Mouse (Mus musculus): Measurements from ENCODE around the gene Gm10190. TPM values are rescaled to one million over a fixed set of nuclear protein-coding genes. Genes with fewer than 3 reads are reported as not detected.
"Not testable (repeated sequence)": the region's sequence is repeated elsewhere in the genome, so short reads cannot be mapped to it uniquely, and the experiment has no call there.

The Gm10190 gene
- not detected for polyA plus RNA-seq (2017; shearing (Covaris generic))

DNA sequence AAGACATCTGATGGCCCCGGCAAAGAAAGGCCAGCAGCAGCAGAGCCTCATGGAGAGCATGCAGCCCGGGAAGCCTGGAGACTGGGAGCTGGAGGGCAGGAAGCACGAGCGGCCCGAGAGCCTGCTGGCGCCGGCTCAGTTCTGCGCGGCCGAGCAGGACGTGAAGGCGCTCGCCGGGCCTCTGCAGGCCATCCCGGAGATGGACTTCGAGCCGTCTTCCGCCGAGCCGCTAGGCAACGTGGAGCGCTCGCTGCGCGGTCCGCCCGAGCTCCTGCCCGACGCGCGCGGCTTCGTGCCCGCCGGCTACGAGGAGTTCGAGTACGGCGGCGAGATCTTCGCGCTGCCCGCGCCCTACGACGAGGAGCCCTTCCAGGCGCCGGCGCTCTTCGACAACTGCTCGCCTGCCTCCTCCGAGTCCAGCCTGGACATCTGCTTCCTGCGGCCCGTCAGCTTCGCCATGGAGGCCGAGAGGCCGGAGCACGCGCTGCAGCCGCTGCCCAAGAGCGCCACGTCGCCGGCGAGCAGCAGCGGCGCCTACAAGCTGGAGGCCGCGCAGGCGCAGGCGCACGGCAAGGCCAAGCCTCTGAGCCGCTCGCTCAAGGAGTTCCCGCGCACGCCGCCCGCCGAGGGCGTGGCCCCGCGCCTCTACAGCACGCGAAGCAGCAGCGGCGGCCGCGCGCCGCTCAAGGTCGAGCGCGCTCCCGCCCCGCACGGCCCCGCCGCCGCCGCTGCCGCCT is at the start of gene Gm10190:
TSS of gene Gm10190 (minus strand) at position 553 of the 737 bp plus-strand sequence.
- peak; percentile 97 for ATAC-seq

DNA sequence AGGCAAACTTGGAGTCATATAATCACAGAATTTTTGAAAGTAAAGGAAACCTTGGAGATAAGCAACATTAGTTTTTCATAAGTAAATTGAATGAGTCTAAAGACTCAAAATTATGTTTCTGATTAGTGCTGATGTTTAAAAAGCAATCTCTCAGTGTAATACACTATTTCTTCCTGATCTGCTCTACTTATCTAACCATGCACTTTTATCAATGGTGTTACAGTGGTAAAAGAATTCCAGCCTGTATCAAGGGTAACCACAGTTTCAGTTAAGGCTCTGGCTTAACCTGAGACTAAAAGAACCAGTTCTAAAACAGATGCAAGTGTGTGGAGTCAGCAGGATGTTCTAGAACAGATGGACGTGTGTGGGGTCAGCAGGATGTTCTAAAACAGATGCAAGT is 47.7 kb upstream of the Gm10190 start:
- ATAC-seq: no peak

DNA sequence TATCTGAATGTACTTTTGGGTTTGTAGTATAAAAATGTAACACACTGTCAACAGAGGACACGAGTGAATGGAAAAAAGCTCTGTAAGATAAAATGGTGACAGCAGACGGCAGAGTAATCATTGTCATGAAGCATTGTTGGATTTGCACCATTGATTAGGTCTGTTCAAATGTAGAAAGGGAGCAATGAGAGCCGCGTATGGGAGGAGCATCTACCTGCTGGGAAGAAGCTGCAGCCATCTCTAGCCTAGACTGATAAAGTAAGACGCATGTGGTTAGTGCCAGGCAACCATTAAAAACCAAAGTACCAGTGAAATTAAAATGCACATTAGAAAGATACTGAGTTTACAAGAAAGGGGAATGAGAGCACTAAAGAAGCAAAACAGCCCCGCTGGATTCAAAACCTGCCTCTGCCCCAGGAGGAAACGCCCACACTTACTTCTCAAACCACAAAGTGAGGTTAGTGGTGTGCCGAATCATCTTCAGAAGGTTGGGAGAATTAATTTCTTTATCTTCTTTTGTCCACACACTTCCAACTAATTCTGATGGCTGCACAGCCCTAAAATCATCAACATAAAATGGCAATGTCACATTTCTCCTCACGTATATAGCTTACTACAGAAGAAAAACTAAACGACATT is 45.4 kb upstream of the Gm10190 start:
- peak; percentile 61 for ATAC-seq

DNA sequence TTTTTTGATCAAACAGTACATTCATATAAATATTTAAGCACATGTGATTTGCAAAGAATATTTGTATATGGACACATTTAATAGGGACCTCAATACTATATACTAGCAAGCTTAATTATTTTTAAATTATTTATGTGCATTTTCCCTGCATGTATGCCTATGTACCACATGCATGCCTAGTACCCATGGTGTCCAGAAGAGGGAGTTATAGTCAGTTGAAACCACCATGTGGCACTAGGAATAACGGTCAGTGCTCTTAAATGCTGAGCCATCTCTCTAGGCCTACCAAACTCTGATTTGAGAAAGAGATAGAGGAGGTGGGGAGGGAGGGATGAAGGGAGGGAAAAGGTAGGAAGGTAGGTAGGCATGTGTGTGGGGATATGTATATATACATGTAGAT is 37.8 kb upstream of the Gm10190 start:
- ATAC-seq: no peak

DNA sequence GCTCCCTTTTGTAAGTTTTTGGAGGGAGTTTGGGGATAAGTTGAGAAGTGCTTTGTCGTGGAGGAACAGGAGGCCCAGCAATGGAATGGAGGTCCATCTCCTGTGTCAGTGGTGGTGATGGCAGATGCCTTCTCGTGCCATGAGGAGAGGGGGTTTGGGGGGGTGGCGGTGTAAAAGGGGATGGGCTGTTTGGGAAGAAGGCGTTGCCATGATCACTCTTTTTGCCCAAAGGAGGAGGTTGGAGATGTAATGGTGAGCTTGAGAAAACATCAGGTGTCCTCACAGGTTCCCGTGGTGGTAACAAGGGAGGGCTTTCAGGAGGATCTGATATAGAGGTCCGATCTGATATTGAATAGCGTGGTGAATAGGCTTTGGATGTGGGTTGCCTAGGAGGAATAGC is 24.9 kb upstream of the Gm10190 start:
- no peak for ATAC-seq

DNA sequence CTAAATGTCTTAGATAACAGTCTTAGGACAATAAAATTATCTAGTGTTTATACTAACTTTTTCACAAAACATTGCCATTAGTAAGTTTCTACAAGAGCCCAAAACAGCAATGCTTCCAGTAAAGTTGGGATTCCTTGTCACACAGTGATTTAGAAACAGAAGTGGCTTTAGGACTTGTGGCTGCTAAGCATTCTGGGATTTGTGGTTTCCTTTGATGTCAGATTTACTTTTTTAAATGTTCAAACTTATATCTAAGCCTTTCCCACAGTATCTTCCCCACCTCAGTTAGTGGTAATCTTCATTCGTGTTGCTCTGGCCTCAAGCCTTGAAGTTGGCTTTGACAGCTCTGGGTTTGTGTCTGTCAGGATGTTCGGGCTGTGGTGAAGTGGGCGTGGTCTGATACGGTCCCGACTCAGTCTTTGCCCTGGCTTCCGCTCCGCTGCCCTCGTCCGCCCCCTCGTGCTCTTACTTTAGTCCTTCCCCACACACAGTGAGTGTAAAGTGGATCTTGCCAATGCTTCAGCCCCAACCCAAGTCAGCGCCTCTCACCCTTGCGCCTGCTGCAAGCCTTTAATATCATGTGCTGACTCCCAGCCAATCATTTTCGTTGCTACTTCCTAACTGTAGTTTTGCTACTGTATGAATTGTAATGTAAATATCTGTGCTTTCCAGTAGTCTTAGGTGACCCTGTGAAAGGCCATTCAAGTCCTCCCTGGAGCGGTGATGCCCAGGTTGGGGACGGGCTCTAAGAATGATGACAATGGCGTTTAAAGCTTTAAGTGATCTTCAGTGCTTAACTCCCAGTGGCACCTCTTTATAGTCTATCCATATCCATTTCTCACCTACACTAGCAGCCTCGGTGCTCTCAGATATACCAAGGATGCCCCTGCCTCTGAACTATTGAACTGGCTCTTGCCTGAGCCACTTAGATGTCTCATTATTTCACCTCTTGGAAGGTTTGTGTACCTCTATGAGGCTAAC is 18.4 kb upstream of the Gm10190 start:
- peak; percentile 100 for ATAC-seq

DNA sequence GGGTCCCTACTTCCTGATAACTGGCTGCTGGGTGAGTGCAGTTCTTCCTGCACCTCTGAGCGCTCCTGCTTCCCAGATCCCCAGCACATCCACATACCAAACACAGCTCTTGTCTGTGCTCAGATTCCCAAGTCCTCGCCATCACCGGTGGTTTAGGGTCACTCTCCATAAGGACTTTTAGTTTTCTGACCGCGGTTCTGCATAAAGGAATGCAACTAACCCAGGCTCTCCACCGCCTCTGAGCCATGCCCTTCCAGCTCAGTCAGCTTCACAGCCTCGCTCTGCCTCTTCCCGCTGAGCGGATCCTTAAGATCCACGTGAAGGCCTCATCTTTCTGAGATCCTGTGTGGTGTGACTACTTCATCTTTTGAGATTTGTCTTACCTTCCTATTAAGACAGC is 16.7 kb upstream of the Gm10190 start:
- ATAC-seq: no peak

DNA sequence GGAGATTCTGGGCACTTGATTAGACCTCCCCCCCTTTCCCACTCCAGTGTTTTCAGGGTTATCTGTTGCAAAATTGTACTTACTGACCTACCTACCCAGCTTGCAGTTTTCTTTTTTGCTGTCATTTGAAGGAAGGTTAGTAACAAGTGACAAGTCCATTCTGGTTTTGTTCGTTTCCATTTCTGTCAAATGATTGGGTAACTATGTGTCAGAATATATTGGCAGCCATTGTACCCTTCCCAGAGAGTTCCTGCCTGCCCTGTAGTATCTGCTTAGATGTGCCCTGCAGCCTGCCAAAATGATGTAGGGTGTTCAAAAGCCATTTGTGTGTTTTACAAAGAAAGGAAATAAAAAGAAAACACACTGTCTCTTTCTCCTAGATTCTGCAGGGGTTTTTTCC is 12.3 kb upstream of the Gm10190 start:
- ATAC-seq: no peak

DNA sequence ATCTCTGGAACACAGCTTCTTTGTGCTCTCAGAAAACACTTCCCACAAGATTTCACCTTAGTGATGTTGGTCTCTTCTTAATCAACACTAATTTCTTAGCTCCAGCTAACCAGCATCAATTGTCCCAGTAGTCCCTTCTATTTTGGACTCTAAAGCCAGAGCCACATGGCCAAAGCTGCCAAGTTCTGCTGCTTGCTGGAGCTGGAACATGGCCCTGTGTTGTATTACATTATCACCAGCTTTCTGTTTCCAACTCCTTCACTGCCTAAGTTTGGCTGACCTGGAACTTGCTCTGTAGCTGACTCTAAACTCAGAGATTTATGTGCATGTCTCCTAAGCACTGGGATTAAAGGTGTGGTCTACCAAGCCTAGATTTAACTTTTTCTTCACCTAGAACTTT is 5.0 kb upstream of the Gm10190 start:
- not testable (repeated sequence) for ATAC-seq

DNA sequence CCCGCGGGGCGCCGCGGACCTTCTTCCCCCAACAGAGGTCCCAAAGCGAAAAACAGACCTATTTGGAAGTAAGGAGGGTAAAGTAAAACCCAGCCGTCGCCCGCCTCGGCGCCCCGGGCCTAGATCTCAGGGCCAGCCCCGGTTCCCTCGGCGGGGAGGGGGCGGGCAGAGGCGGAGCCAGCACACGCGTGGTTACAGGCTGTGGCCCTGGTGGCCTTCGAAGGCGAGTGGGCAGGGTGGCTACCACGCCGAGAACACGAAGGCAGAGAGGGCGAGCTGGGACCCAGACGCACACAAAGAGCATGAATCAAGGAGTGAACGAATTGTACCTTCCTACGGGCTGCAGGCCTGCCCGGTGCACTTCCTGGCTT is 370 bp upstream of the Gm10190 start:
- peak; percentile 48 for ATAC-seq

DNA sequence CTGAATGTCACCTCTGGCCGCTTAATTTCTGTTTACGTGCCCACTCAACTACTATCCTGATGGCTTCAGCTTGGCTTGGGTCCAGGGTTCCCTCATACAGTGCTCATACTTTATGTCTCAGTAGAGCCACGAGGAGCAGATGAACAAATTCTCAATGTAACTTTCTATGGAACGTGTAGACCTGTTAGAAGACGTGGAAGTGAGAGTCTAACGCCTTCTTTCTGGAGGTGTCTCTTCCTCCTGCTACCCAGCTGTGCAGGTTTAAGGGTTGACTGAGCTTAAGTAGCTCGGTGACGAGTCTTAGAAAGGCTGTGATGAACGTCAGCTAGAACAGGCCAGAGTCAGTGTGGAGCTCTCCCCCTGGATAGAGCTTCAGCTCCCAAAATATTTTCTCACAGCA is 4.7 kb downstream of the Gm10190 start:
- ATAC-seq: no peak

DNA sequence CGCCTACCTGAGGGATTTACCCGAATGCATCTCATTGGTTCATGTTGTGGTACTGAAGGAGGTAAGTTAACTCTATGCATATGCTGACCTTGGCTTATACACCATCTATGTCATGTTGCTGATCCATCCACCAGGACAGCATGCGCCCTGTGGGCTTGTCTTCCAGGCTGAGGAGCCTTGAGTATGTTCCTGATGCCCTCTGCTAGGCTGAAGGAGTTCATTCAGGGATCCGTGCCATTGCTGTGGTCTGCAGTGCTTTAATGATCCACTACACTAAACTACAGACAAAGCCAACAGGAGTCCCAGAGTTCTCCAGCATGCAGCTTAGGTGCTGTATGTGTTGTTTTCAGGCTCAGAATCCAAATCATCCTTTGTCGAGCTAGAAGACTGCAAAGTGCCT is 6.1 kb downstream of the Gm10190 start:
- no peak for ATAC-seq

DNA sequence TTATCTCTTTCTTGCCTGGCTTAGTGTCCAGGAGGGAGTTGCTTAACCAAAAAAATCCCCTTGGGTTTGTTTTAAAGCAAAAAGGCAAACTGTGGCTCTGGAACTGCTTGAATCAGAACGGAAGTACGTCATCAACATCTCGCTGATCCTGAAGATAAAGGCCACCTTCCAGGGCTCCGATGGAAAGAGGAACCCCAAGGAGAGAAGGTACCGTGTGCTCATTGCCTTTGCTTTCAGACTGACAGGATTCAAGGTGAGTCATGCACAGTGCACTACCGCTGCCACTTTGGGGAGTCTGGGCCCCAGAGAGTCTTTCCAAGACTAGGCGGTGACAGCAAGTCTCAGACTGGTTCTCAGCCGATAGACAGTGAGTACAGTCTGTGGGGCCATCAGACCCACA is 13.1 kb downstream of the Gm10190 start:
- no peak for ATAC-seq

DNA sequence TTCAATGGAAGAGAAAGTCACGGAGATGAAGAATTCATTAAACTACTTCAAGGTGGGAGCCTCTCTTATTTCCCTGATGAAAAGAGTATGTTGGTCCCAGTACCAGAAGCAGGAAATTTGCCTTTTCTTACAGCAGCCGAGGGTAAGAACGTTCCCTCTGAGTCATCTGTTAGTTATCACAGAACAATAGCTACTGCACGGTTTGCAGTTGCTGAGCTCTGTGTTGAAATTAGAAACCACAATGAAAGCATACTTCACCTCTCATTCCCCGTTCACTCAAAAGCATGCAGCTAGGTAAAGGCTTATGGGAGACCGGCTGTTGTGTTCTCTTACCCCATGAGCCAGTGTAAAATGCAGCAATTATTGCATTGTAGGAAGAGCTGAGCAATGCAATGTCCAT is 26.1 kb downstream of the Gm10190 start:
- no peak for ATAC-seq

DNA sequence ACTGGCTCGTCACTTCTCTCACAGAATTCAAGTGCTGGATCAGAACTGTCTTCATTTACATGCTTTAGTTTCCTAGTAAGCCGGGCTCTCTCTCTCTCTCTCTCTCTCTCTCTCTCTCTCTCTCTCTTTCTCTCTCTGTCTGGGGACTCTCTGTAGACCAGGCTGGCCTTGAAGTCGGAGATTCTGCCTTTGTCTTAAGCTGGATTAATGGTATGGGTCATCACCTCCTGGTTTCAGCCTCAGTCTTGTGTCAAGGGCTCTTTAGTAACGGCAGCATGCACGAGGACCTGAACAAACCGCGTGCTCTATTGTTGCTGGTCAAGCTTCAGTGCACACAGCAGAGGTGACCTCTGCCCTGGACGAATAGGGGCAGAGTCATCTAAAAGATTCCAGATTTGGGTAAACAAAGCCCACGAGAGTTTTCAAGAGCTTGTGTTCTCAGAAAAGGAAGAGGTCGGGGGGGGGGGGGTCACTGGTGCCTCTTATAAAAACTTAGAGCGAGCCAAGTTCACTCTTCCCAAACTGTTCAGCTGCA is 26.7 kb downstream of the Gm10190 start:
- no peak for ATAC-seq

DNA sequence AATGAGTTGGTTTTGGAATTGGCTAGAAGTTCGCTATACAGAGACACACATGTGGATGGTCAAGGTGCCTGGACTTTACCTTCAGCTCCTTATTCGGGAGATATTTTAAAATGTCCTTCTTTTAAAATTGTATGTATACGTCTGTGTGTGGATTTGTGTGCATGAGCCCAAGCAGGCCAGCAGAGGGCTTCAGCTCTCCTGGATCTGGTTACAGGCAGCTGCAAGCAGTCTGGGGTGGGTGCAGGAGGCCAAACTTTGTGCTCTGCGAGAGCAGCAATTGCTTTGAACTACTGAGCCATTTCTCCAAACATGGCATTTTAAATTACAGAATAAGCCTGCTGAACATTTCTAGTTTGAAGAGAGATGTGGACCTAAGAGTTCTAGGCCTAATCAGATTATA is 28.1 kb downstream of the Gm10190 start:
- ATAC-seq: no peak

DNA sequence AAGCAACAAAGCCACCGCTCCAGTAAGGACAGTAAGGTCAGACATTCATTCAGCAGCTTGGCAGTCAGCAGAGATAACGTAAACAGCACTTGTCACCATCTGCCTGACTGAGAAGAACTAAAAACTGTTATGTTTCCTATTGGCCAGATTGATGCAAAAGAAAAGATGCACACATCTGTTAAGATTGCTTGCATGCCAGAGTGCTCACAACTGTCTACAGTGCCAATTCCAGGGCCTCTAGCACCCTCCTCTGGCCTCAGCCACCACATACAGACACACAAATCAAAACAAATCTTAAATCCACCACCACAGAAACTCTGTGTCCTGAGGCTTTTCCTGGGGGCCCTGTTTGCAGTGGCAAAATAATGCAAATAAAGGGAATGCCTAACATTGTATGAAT is 41.0 kb downstream of the Gm10190 start:
- peak; percentile 66 for ATAC-seq

DNA sequence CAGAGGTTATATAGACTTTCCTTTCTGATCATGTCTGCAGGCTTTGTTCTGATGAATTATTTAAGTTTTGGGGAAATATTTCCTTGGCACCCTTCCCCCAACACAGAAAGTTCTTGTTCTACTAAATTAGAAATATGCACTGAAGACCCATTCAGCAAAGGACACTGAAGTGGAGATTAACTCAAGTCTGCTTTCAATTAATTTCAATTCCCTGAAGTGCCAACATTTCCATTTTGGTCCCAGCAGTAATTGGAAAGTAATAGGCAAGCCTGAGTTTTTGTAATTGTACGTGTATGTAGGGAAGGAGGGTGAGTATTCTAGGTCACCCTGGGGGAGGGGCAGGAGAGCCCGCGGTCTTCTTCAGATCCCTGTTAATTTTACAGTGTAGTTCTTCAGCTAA is 46.9 kb downstream of the Gm10190 start:
- no peak for ATAC-seq

DNA sequence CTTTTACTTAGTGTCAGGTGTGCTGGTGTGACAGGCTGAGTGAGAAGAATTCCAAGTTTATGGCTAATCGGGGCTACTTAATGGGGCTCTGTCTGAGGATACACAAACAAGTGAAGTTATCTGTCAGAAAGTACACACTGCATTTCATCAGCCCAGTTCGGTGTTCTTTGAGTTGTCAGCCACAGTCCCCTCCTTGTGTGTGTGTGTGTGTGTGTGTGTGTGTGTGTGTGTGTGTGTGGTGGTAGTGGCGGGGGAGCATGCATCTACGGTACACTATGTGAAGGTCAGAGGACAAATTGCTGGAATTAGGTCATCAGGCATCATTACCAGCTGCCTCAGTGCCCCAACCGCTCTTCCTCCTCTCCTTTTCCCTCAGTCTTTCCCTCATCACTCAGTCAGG is 47.9 kb downstream of the Gm10190 start:
- no peak for ATAC-seq

DNA sequence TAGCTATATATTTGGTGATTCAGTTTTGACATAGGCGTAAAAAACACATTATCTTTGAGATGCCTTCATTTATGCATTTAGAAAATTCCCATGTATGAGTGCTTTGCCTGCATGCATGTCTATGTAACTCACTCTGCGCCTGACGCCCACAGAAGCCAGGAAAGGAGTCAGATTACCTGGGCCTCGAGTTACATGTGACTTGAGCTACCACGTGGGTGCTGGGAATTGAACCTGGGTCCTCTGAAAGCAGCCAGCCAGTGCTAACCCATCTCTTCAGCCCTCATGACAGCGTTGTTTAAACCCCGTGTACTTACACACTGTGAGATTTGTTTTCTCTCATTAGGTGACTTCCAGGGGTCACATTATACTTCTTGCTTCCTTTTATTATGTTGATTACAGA is 48.8 kb downstream of the Gm10190 start:
- ATAC-seq: no peak

DNA sequence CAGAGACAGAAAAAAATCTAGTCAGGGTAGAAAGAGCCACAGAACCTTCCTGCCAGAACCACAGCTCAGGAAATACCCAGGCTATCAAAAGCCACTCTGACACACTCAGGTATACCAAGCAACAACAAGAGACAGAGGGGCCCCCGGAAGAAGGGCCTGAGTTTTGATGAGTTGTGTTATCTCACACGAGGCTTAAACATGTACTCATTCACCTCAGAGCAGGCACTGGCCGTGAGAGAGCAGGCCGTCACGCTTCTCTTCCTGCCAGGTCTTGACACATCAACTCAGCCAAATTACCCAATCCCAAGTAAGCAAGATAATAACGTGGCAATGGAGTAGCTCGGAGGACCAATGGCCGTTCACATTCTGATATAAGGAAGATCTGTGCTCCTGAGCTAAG is 49.7 kb downstream of the Gm10190 start:
- ATAC-seq: peak; percentile 97
